Mouse (Mus musculus): ENCODE measurements around the gene Pde7b. TPM values are rescaled to one million over a fixed set of nuclear protein-coding genes. Genes with fewer than 3 reads are reported as not detected.

The Pde7b gene
- total and polyA plus RNA-seq, 2 experiments from 2014 or later: 3.3 to 6.0 TPM

- ATAC-seq (ENCODE audit: low FRiP score): no peak
- Histone ChIP-seq H3K4me1 (ENCODE audit: insufficient read depth, low read length) (no peaks in the 10 kb centered on the region), H3K27ac (ENCODE audit: low read depth, low read length) (no peak overlapping the region), H3K4me3 (ENCODE audit: low read depth, low read length) (no peak overlapping the region), H3K9ac (replicated peaks; ENCODE audit: low read length, poor library complexity, severe bottlenecking) (no peak overlapping the region), H3K27me3 (ENCODE audit: insufficient read depth, low read length) (no peaks in the 10 kb centered on the region), H3K4me2 (ENCODE audit: low read depth, low read length, poor library complexity, severe bottlenecking) (no peak overlapping the region), H3K9me3 (ENCODE audit: low read length) (no peaks in the 10 kb centered on the region), H3K36me3 (ENCODE audit: insufficient read depth, low read length) (no peaks in the 10 kb centered on the region)
- DNase-seq (ENCODE audit: low spot score): no peak
- WGBS: 68% methylated on average over 7 of the region's 7 CpGs
- TF ChIP-seq CTCF (IDR thresholded peaks at IDR 0.05): no peak
Measured at GRCm38 (mm10) chr10:20659268-20659667, 65.6 kb downstream of the Pde7b start.

- Histone ChIP-seq H3K9me3 (ENCODE audit: low read length) (no peaks in the 10 kb centered on the region), H3K4me3 (ENCODE audit: low read depth, low read length) (no peak overlapping the region), H3K36me3 (ENCODE audit: insufficient read depth, low read length) (no peaks in the 10 kb centered on the region), H3K27me3 (ENCODE audit: insufficient read depth, low read length) (no peaks in the 10 kb centered on the region), H3K9ac (replicated peaks; ENCODE audit: low read length, poor library complexity, severe bottlenecking) (no peak overlapping the region), H3K27ac (ENCODE audit: low read depth, low read length) (no peak overlapping the region), H3K4me2 (ENCODE audit: low read depth, low read length, poor library complexity, severe bottlenecking) (no peak overlapping the region), H3K4me1 (ENCODE audit: insufficient read depth, low read length) (no peaks in the 10 kb centered on the region)
- DNase-seq (ENCODE audit: low spot score) (no peak), ATAC-seq (ENCODE audit: low FRiP score) (no peak)
- 68% methylated on average over 7 of the region's 7 CpGs for WGBS
- TF ChIP-seq CTCF (IDR thresholded peaks at IDR 0.05): no peak
Measured at GRCm38 (mm10) chr10:20658716-20659115, 66.2 kb downstream of the Pde7b start.

- H3K4me3 ChIP-seq (ENCODE audit: low read depth, low read length): no peak overlapping the region
- no peaks in the 10 kb centered on the region for H3K9me3 ChIP-seq (ENCODE audit: low read length)
- WGBS: 69% methylated on average over 12 of the region's 12 CpGs
- H3K36me3 ChIP-seq (ENCODE audit: insufficient read depth, low read length): no peaks in the 10 kb centered on the region
- no peaks in the 10 kb centered on the region for H3K27me3 ChIP-seq (ENCODE audit: insufficient read depth, low read length)
- no peaks in the 10 kb centered on the region for H3K4me1 ChIP-seq (ENCODE audit: insufficient read depth, low read length)
- no peak overlapping the region for H3K9ac ChIP-seq (replicated peaks; ENCODE audit: low read length, poor library complexity, severe bottlenecking)
- DNase-seq (ENCODE audit: low spot score) (peak; percentile 50), ATAC-seq (ENCODE audit: low FRiP score) (no peak)
- no peak for TF ChIP-seq CTCF (IDR thresholded peaks at IDR 0.05)
- no peak overlapping the region for H3K4me2 ChIP-seq (ENCODE audit: low read depth, low read length, poor library complexity, severe bottlenecking)
- H3K27ac ChIP-seq (ENCODE audit: low read depth, low read length): no peak overlapping the region
Measured at GRCm38 (mm10) chr10:20657316-20658081, 67.4 kb downstream of the Pde7b start.

- Histone ChIP-seq H3K4me3 (ENCODE audit: low read depth, low read length) (no peak overlapping the region), H3K36me3 (ENCODE audit: insufficient read depth, low read length) (no peaks in the 10 kb centered on the region), H3K9ac (replicated peaks; ENCODE audit: low read length, poor library complexity, severe bottlenecking) (no peak overlapping the region), H3K9me3 (ENCODE audit: low read length) (no peaks in the 10 kb centered on the region), H3K27me3 (ENCODE audit: insufficient read depth, low read length) (no peaks in the 10 kb centered on the region), H3K27ac (ENCODE audit: low read depth, low read length) (no peak overlapping the region), H3K4me1 (ENCODE audit: insufficient read depth, low read length) (no peaks in the 10 kb centered on the region), H3K4me2 (ENCODE audit: low read depth, low read length, poor library complexity, severe bottlenecking) (no peak overlapping the region)
- no peak for TF ChIP-seq CTCF (IDR thresholded peaks at IDR 0.05)
- DNase-seq (ENCODE audit: low spot score): no peak
- 90% methylated on average over 6 of the region's 6 CpGs for WGBS
- ATAC-seq (ENCODE audit: low FRiP score): no peak
Measured at GRCm38 (mm10) chr10:20654590-20654989, 70.3 kb downstream of the Pde7b start.

- H3K9me3 ChIP-seq (ENCODE audit: low read length): no peaks in the 10 kb centered on the region
- H3K27me3 ChIP-seq (ENCODE audit: insufficient read depth, low read length): no peaks in the 10 kb centered on the region
- H3K9ac ChIP-seq (replicated peaks; ENCODE audit: low read length, poor library complexity, severe bottlenecking): no peak overlapping the region
- DNase-seq (ENCODE audit: low spot score): no peak
- 88% methylated on average over 6 of the region's 6 CpGs for WGBS
- H3K36me3 ChIP-seq (ENCODE audit: insufficient read depth, low read length): no peaks in the 10 kb centered on the region
- no peak for ATAC-seq (ENCODE audit: low FRiP score)
- H3K27ac ChIP-seq (ENCODE audit: low read depth, low read length): no peak overlapping the region
- no peak overlapping the region for H3K4me3 ChIP-seq (ENCODE audit: low read depth, low read length)
- H3K4me2 ChIP-seq (ENCODE audit: low read depth, low read length, poor library complexity, severe bottlenecking): no peak overlapping the region
- H3K4me1 ChIP-seq (ENCODE audit: insufficient read depth, low read length): no peaks in the 10 kb centered on the region
- TF ChIP-seq CTCF (IDR thresholded peaks at IDR 0.05): no peak
Measured at GRCm38 (mm10) chr10:20654187-20654586, 70.7 kb downstream of the Pde7b start.

DNA sequence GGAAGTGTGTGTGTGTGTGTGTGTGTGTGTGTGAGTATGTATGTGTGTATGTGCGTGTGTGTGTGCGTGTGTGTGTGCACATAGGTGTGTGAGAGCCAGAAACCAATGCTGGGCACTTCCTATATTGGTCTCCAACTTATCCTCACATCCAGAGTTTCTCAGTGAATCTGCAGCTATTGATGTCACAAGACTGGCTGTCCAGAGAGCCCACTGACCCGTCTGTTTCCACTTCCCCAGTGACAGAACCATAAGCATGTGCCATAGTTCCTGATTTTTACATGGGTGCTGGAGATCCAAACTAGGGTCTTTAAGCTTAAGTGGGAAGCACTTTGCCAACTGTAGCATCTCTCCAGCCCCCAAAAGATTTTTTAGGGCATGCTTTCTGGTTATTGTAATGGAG is 71.6 kb downstream of the Pde7b start:
- H3K9me3 ChIP-seq (ENCODE audit: low read length): no peaks in the 10 kb centered on the region
- DNase-seq (ENCODE audit: low spot score): no peak
- H3K27ac ChIP-seq (ENCODE audit: low read depth, low read length): no peak overlapping the region
- no peak for TF ChIP-seq CTCF (IDR thresholded peaks at IDR 0.05)
- ATAC-seq (ENCODE audit: low FRiP score): no peak
- H3K4me3 ChIP-seq (ENCODE audit: low read depth, low read length): no peak overlapping the region
- no peak overlapping the region for H3K4me2 ChIP-seq (ENCODE audit: low read depth, low read length, poor library complexity, severe bottlenecking)
- H3K27me3 ChIP-seq (ENCODE audit: insufficient read depth, low read length): no peaks in the 10 kb centered on the region
- 88% methylated on average over 3 of the region's 3 CpGs for WGBS
- no peaks in the 10 kb centered on the region for H3K36me3 ChIP-seq (ENCODE audit: insufficient read depth, low read length)
- H3K9ac ChIP-seq (replicated peaks; ENCODE audit: low read length, poor library complexity, severe bottlenecking): no peak overlapping the region
- H3K4me1 ChIP-seq (ENCODE audit: insufficient read depth, low read length): no peaks in the 10 kb centered on the region

All from midbrain, postnatal 0 days (tissue).